Mouse (Mus musculus) gastrocnemius, postnatal 14 days (tissue): ENCODE data around the gene S100pbp. TPM values are rescaled to one million over a fixed set of nuclear protein-coding genes. Genes with fewer than 3 reads are reported as not detected.
"Not testable (repeated sequence)": the region's sequence is repeated elsewhere in the genome, so short reads cannot be mapped to it uniquely, and the experiment has no call there.

Experiments used
- DNase-seq: peaks from one replicate; pipeline ENCODE4 v3.0.0; 2021; ENCODE audit warnings: mixed read lengths
- intact Hi-C: fragments of 180-260 bp; cut with DNase I; formaldehyde crosslinking; loops from one replicate; pipeline ENCODE4 v1.15.1; 2025; ENCODE audit warnings: low total_unique reads
- total RNA-seq, 2 experiments: library from RNA; stranded (reverse); gene quantifications; 2 replicates each; pipeline ENCODE4 v1.2.3; 2021

Gene S100pbp
- total RNA-seq, 2 experiments from 2014 or later, result 5.2 to 7.1 TPM

DNA sequence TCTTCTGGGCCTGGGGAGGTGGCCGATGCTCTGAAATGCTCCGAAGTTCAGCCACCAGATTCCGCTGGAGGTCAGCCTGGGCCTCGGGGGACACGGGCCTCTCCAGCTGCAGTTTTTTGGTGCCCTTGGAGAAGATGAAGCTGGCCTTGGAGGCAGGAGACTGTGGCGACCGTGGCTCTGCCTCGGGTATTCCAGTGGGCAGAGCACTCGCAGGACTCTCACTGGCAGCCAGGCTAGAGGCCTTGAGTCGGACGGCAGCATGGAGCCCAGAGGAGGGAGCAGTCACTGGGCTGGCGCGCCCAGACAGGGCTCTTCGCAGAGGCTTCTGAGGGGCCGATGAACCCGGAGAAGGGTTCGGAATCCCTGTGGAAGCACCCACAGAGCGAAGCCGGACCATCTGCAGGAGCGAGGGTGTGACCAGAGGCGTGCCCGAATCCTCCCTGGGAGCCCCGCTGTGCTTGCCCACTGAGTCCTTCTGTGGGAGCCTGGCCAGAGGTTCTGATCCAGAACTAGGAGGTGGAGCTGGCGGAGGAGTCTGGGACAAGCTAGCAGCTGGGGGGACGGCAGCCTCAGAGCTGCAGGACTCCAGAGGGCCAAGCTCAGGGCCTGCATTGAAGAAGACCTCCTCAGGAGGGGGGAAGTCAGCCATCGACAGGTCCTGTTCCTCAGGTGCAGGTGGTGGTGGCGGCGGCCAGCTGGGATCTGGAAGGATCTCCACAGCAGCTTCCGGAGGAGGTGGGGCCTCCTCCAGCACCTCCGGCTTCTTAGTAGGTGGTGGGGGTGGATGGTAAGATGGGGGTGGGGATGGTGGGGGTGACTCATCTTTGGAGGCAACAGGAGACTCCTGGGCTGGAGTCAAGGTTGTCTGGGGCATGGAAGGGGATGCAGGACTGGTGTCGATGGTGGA, 32.7 kb upstream of the S100pbp start:
- intact Hi-C loops, result loop anchor here (10.0 kb wide), 1 partner anchor 223 kb away; the partner anchor contains the start of gene Zbtb8b
- DNase-seq, result peak; percentile 55

DNA sequence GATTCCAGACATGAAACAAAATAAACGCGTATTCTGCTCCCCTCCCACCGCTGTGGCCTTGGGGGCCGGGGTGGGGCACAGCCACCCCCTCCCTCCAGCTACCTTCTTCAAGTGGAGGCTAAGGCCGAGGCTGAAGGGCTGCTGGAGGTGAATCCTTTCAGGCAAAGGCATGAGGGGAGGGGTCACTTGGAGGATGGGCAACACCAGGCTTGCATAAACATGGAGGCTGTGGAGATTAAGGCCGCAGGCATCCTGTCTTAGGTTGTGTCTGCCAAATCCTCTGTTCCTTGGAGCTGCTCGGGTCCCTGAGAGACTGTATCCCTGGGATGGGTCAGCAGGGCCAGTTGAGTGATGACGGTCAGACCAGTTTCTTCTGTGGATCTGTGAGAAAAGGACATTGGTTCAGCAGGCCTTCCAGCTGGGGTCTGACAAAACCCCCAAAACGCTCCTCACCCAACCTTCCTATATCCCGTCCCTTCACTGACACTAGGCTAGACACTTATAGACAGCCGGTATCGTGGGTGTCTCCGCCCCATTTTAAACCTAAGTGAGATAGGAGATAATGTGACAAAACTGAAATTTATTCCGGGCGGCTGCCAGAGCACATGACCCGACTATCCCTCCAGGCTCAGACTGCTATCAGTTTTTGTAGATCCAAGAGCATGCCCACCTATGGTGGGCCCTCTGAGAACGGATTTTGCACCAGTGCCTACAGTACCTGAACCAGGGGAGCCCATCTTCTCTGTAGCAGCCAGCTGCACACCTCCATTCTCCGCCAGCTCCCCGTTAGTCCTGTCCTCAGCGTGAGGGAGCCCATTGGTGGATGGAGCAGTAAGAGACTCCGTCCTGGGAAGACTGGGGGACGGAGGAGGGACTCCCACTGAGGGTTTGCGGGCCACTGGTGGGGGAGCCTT, 31.8 kb upstream of the S100pbp start:
- intact Hi-C loops, result loop anchor here (10.0 kb wide), 1 partner anchor 223 kb away; the partner anchor contains the start of gene Zbtb8b
- no peak for DNase-seq

DNA sequence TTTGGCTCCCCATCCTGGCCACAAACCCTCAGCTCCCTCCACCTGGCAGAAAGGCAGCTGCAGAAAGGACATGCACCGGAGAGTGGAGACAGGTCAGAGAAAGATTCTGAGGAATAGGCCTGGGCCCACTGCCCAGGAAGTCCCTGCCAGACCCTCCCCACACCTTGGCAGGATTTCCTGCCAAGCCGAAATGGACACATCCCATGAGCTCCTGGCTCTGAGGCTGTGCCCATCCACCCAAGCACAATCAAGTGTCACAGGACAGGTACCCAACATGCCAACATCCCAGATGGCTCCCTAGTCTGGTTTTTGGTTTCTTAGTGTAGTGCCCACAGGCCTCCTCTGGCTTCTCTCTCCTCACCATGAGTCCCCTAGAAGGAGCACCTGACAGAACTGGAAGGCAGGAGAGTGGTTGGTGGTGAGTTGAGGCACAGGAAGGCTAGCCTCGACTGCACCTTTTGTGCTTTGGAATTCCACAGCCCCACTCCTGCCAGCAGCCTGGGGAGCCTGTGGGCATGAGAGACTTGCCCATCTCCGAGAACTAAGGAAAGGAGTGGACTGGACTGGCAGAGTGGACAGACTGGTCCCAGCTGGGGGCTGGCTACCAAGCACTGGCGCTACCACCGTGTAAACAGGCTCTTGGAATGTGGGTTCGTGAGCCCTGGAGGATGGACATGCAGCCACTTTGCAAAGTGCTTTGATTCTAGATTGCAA, 31.0 kb upstream of the S100pbp start:
- no peak for DNase-seq
- intact Hi-C loops, result loop anchor here (10.0 kb wide), 1 partner anchor 224 kb away; the partner anchor contains the start of gene Zbtb8b

DNA sequence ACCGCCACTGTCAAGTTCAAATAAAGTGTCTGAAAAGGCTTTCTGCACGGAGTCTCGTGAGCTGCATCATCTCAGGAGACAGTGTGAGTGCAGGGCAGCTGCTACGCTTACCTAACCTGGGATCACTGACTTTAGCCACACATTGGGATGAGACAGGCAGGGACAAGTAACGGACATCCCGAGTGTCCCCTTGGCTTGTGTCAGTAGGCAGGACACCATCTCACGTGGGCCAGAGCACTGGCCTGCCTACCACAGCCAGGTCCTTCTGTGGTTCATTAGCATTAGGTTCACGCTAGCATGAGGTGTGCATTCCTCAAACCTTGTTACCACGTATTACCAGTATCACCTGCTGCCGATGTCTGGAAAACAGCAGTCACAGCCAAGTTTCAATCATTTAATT, 29.7 kb upstream of the S100pbp start:
- DNase-seq, result no peak
- intact Hi-C loops, result no loop called here

DNA sequence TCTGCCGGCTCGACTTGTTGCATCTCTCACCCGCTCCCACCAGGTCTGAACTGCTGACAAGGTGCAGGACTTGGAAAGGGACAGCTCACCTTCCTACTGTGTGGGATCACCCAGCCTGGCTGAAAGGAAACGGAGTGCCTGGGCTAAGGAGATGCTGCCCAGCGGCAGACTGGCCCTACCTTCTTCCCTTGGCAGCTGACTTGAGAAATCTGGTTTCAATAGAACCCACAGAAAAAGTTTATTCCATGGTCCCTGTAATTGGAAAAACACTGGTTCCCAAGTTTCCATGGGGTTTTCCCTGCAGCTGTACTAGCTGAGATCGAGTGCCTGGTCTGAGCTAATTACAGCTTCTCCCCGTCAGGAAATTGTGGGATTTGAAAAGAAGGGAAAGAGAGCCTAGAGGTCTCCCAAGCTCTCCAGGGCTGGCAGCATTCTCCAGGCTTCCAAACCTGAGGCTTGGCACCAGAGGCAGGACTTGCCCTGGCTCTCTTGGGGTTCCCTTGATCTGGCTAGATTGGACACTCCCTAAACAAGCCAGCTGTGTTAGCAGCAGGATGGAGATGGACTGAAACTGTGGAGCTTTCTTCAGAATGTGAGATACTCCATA, 29.1 kb upstream of the S100pbp start:
- intact Hi-C loops, result no loop called here
- no peak for DNase-seq

DNA sequence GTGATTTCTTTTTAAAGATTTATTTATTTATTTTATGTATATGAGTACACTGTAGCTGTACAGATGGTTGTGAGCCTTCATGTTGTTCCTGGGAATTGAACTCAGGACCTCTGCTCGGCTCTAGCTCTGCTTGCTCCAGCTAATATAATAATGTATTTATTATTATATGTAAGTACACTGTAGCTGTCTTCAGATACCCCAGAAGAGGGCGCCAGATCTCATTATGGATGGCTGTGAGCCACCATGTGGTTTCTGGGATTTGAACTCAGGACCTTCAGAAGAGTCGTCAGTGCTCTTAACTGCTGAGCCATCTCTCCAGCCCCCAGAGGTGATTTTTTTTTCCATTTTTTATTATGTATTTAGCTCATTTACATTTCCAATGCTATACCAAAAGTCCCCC, 23.0 kb upstream of the S100pbp start:
- intact Hi-C loops, result loop anchor here (5.0 kb wide), 1 partner anchor 60 kb away; no protein-coding TSS in a partner anchor
- not testable (repeated sequence) for DNase-seq

DNA sequence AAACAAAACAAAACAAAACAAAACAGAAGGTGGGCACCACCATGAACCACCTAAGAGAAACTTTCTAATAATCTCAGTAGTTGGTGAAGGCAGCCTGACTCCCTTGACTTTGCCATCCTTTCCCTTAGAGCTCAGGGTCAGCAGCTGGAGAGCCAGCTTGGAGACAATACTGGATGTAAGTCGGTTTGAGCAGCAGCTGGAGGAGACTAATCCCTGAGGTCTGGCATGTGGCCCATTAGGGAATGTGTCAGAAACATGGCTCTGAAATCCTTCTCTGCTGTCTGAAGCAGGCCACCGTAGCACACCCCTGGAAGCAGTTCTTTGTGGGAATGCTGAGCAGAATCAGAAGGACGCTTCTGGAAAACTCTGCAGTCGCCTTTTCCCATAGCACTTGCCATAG, 21.9 kb upstream of the S100pbp start:
- peak; percentile 65 for DNase-seq
- intact Hi-C loops, result loop anchor here (5.0 kb wide), 1 partner anchor 61 kb away; no protein-coding TSS in a partner anchor

DNA sequence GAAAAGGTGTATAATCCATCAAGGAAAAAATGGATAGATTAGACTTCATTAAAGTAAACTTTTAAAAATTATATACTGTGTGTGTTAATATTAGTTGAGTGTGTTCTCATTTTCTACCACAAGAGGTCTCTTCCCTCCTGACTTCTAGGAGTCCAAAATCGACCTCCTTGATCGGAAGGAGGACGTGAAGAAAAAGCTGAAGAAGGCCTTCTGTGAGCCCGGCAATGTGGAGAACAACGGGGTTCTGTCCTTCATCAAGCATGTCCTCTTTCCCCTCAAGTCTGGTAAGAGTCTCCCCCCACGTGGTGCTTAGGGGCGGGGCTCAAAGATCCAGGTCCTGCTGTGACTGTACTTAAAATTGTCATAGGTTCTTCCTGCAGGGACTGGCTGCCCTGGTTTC, 20.0 kb upstream of the S100pbp start:
- DNase-seq, result no peak
- intact Hi-C loops, result no loop called here

DNA sequence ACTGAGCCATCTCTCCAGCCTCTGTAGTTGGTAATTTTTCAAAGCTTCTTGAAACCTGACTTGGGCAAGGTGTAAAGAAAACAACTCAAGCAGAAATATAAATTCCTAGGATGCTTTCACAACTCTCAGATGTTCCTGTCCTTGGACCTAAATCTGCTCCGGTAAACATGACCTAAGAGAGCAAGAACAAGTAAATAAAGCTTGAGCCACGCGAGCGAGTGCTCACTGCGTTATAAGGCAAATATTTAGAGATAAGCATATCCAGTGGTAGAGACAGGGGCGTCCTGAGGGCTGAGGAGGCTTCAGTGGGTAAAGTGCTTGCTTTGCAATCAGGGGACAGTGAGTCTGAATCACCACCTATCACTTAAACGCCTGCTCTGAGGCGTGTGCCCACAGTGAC, 17.3 kb upstream of the S100pbp start:
- intact Hi-C loops, result no loop called here
- DNase-seq, result no peak

DNA sequence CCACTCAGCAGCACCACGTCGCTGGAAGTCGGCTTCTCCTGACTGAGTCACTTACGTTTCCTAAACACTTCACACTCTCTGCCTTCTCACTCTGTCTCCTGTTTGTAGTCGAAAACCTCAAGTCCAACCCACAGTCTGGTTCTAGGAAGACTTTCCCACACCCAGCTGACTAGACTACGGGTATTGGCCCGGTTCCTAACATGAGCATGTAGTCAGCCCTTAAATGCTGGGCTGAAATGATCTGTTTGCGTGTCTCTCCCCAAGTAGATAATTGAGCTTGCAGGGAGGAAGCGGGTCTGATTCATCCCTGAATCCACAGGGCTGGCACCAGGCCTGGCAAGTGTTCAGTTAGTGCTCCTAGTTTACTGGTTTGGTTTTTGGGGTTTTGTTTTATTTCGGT, 15.1 kb upstream of the S100pbp start:
- DNase-seq, result no peak
- intact Hi-C loops, result no loop called here

DNA sequence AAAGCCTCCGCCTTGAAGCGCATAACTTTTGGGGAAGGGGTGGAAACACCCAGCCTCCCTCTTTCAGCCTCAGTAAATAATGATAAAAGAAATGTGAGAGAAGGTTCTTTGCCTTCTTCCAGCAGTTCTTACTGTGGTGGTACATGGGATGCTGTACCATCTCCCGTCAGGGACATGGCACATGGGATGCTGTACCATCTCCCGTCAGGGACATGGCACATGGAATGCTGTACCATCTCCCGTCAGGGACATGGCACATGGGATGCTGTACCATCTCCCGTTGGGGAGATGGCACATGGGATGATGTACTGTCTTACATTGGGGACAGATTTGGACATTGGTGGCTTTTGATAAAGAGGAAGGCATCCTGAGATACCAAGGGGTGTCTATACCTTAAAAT, 8.0 kb upstream of the S100pbp start:
- DNase-seq, result no peak
- intact Hi-C loops, result no loop called here

DNA sequence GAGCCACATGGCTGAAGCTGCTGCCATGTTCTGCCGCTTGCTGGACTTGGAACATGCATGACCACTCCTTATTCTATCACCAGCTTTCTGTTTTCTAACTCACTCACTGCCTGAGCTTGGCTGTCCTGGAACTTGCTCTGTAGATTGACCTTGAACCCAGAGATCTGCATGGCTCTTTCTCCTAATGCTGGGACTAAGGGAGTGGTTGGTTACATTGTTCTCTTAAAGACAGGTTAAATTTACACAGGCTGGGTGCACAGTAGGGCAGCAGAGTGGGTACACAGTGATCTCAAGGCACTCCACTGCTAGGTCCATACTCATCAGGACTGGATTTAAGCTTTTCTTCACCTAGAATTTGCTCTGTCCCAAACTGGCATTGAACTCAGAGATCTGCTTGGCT, 4.8 kb upstream of the S100pbp start:
- intact Hi-C loops, result no loop called here
- no peak for DNase-seq

DNA sequence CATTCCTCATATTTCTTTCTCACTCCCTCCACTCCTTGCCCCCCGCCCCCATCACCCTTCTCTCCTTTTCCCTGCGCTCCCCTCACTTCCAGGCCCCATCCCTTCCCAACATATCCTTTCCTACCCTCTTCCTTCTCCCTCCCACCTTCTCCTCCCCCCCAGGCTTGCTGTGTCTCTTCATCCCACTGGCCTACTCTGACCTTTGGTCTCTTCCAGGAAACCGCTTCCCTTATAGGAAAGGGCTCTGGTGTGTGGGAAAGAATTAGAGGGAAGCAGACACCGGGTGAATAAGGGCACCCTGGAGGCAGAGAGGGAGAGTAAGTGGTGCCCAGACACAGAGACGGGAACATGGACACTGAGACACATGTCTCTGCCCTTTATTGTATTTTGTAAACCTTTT, 2.2 kb upstream of the S100pbp start:
- intact Hi-C loops, result no loop called here
- DNase-seq, result no peak

DNA sequence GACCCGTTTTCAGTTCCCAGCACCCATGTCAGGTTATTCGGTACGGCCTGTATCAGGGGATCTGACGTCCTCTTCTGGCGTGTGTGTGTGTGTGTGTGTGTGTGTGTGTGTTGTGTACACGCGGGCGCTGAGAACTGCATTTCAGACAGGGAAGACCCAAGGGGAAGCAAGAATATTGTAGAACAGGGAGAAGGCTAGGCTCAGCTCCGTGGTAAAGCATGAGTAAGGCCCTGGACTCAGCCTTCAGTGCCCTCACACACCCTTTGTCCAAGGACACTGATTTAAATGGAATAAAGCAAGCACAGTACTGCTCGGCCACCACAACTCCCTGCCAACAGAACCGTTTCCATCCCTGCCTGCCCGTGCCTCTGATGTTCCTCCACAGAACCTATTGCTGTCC, 1.0 kb upstream of the S100pbp start:
- no peak for DNase-seq
- intact Hi-C loops, result no loop called here

DNA sequence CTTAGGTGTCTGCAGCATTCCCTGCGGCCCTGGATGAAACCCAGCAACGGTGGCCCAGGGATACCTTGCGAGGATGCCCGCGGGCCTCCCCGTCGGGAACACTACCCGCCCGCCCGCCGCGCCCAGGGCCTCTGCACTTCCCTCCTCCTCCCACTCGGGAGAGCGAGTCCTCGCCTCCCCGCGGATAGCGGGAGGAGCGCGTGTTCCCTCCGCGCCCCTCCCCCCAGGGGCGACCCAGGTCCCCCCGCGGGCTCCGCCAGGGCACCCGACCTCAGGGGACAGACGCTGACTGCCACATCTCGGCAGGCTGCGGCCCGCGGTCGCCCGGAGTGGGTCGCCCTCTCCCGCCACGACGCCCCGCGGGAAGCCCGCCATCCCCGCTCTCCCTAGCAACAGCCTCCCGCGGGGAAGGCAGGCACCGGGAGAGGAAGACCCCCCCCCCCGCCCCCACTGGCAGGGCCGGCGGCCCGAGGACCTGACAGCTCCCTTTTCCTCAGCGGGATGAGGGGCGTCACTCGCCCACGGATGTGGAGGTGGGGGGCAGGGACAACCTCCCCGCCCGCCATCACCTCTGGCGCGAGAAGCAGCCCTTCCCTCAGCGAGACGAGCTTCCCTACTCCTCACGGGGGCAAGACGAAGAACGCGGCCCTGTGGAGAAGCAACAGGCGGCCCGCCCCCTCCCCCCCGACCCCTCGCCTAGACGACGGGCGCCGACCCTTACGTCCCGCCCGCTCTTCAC, 555 bp downstream of the S100pbp start:
- intact Hi-C loops, result no loop called here
- peak; percentile 59 for DNase-seq

DNA sequence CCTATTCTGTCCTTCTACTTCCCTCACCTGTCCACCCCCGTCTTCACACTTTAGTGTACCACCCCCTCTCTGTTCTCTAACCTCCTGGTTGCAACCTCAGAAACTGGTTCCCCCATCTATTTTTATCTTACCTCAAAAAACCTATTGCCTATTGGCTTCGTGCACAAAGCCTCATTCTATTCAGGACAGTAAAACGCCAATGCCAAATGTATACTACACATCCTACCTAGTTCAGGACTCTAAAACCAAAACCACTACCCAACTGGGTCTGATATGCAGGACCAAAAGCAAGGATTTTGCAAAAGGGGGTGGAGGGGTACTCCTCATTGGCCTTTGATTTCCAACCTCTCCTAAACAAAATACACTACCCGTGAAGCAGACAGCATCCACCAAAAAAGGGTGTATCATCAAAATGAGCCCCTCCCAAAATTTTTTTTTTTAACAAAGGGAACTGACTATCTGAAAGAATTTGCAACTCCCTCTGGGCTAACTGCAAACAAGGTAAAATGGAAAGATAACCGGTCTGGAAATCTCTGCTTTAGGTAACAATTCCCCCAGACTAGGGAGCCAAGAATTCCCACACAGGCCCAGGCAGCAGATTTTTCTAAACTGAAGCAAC, 1.4 kb downstream of the S100pbp start:
- intact Hi-C loops, result no loop called here
- no peak for DNase-seq

DNA sequence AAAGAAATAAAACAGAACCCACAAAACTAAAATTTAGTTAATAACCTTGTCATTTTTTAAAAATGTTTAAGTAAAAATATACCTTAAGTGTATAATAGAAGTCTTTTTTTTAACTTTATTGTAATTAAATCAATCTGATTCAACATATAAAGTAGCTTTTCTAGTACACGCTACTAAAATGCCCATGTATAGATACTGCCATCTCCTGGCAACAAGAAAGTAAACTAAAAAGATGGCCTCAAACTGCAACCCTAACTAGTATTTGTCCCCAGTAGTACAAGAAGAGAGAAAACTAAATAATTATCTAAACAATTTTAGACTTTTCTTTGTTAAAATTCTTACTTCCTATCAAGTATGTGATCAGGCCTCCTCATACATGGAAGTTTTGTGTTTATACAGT, 10.0 kb downstream of the S100pbp start:
- intact Hi-C loops, result no loop called here
- DNase-seq, result no peak

DNA sequence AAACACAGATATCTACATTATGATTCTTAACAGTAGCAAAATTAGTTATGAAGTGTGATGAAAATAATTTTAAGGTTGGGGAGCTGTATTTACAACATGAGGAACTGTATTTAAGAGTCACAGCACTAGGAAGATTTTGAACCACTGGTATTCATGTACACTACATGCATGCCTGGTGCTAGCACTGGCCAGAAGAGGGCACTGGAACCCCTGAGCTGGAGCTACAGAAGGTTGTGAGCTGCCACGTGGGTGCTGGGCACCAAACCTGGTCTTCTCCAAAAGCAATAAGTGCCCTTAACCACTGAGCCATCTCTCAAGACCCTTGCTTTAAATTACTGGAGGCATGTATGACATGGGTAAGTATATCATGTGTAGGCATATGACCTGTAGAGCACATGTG, 17.0 kb downstream of the S100pbp start:
- DNase-seq, result no peak
- intact Hi-C loops, result loop anchor here (5.0 kb wide), 1 partner anchor 35 kb away; the partner anchor contains the start of gene Fndc5
